Mouse (Mus musculus) CH12F3 (cell line): ENCODE results near the gene Rela.

Source experiments
- in situ Hi-C: fragments of 300-500 bp; cut with MboI; formaldehyde crosslinking; loops from 2 replicates; pipeline ENCODE4 v1.14.3; 2020; ENCODE audit warnings: low sequenced_read_pairs

The Rela gene

GRCm38 (mm10) chr19:5636036-5636570 lies 1.2 kb upstream of the Rela start:
- in situ Hi-C loops: no loop called here

- in situ Hi-C loops: no loop called here
These were observed 677 bp upstream of the Rela start for GRCm38 (mm10) chr19:5636571-5637041.

GRCm38 (mm10) chr19:5638416-5639005 lies 1.2 kb downstream of the Rela start:
- in situ Hi-C loops: no loop called here

- in situ Hi-C loops: no loop called here
These were observed 3.1 kb downstream of the Rela start for GRCm38 (mm10) chr19:5640339-5640738.

- in situ Hi-C loops: no loop called here
These were observed 3.7 kb downstream of the Rela start for GRCm38 (mm10) chr19:5641021-5641420.

- in situ Hi-C loops: no loop called here
These were observed 4.4 kb downstream of the Rela start for GRCm38 (mm10) chr19:5641641-5642040.

GRCm38 (mm10) chr19:5645280-5645679 lies 8.0 kb downstream of the Rela start:
- in situ Hi-C loops: no loop called here

GRCm38 (mm10) chr19:5646731-5647330 lies 9.5 kb downstream of the Rela start:
- in situ Hi-C loops: no loop called here

- in situ Hi-C loops: no loop called here
These were observed 10.5 kb downstream of the Rela start for GRCm38 (mm10) chr19:5647791-5648190.

GRCm38 (mm10) chr19:5648401-5649297 lies 11.4 kb downstream of the Rela start:
- in situ Hi-C loops: no loop called here

GRCm38 (mm10) chr19:5649298-5649741 lies 12.0 kb downstream of the Rela start:
- in situ Hi-C loops: no loop called here

GRCm38 (mm10) chr19:5651502-5652274 lies 14.4 kb downstream of the Rela start:
- in situ Hi-C loops: no loop called here

- in situ Hi-C loops: no loop called here
These were observed 15.3 kb downstream of the Rela start for GRCm38 (mm10) chr19:5652570-5652969.

GRCm38 (mm10) chr19:5653969-5654719 lies 16.9 kb downstream of the Rela start:
- in situ Hi-C loops: no loop called here

GRCm38 (mm10) chr19:5654720-5655298 lies 17.5 kb downstream of the Rela start:
- in situ Hi-C loops: no loop called here

- in situ Hi-C loops: no loop called here
These were observed 23.9 kb downstream of the Rela start for GRCm38 (mm10) chr19:5660942-5661751.

- in situ Hi-C loops: no loop called here
These were observed 25.0 kb downstream of the Rela start for GRCm38 (mm10) chr19:5662310-5662709.

- in situ Hi-C loops: no loop called here
These were observed 26.0 kb downstream of the Rela start, which contains the start of gene Sipa1 for GRCm38 (mm10) chr19:5662981-5663913. Sipa1 (minus strand) TSS chr19:5663707.
